Mouse (Mus musculus) midbrain, embryonic 15.5 days (tissue): Measurements from ENCODE around the gene Msi2. TPM values are rescaled to one million over a fixed set of nuclear protein-coding genes. Genes with fewer than 3 reads are reported as not detected.

Experiments used
- microRNA-seq: library from miRNA; unstranded; fragments of <30 nt; microRNA quantifications from one replicate; pipeline ENCODE4, GENCODE M21; 2016
- polyA plus RNA-seq: library from polyadenylated mRNA; unstranded; fragments of >200 nt; fragmentation: Nextera tagmentation; extraction: Ambion mirVana; gene quantifications from 2 replicates; pipeline ENCODE4 v1.2.1, GENCODE M21; 2015

Gene Msi2
- polyA plus RNA-seq, 1 experiment from 2014 or later = 33.6 TPM

Small RNA genes within 50 kb of the gene (microRNA-seq; reads per million reads assigned to microRNA genes)
- not detected for gene Mir378b

Other genes with a start within 250 kb of the Msi2 start
- 34.9 and 35.4 TPM in 2 replicates for gene Akap1, start 146.1 kb upstream of the Msi2 start, polyA plus RNA-seq
- 27.8 and 31.7 TPM in 2 replicates for gene Scpep1, start 237.0 kb upstream of the Msi2 start, polyA plus RNA-seq
- gene Elobl, start 248.4 kb upstream of the Msi2 start, polyA plus RNA-seq = 0.22 TPM in 1 of 2 replicates, not detected in the other